Mouse (Mus musculus): ENCODE results near the gene Jazf1.

Jazf1 gene

GRCm38 (mm10) chr6:52790781-52791180 is 277.6 kb downstream of the Jazf1 start:
- DNase-seq = no peak

- DNase-seq = no peak
Measured at GRCm38 (mm10) chr6:52790316-52790715, 278.1 kb downstream of the Jazf1 start.

GRCm38 (mm10) chr6:52779546-52779945 is 288.9 kb downstream of the Jazf1 start:
- DNase-seq = no peak

- no peak for DNase-seq
Measured at GRCm38 (mm10) chr6:52778523-52778922, 289.9 kb downstream of the Jazf1 start.

- no peak for DNase-seq
Measured at GRCm38 (mm10) chr6:52777034-52777433, 291.4 kb downstream of the Jazf1 start.

GRCm38 (mm10) chr6:52775956-52776355 is 292.5 kb downstream of the Jazf1 start:
- no peak for DNase-seq

- DNase-seq = no peak
Measured at GRCm38 (mm10) chr6:52775350-52775749, 293.1 kb downstream of the Jazf1 start.

- DNase-seq = no peak
Measured at GRCm38 (mm10) chr6:52773132-52773531, 295.3 kb downstream of the Jazf1 start.

GRCm38 (mm10) chr6:52770789-52771188 is 297.6 kb downstream of the Jazf1 start:
- DNase-seq = no peak

GRCm38 (mm10) chr6:52765206-52765605 is 303.2 kb downstream of the Jazf1 start:
- no peak for DNase-seq

- DNase-seq = no peak
Measured at GRCm38 (mm10) chr6:52752832-52753231, 315.6 kb downstream of the Jazf1 start.

- no peak for DNase-seq
Measured at GRCm38 (mm10) chr6:52734630-52735029, 333.8 kb downstream of the Jazf1 start.

- no peak for DNase-seq
Measured at GRCm38 (mm10) chr6:52730338-52730737, 338.1 kb downstream of the Jazf1 start.

GRCm38 (mm10) chr6:52724805-52725439 is 343.5 kb downstream of the Jazf1 start:
- peak; percentile 71 for DNase-seq

Measured in right cerebral cortex, postnatal 4 days (tissue).